Mouse (Mus musculus) hindlimb bud, embryonic 11.5 days (tissue): Measurements from ENCODE around the gene Fam172a.

Experiments used
- DNase-seq: peaks from one replicate; pipeline ENCODE4 v3.0.0-alpha.2; 2012; ENCODE audit warnings: low read depth, low spot score; ENCODE audit errors: extremely low spot score

Fam172a gene

GRCm38 (mm10) chr13:78099746-78100530, 398.1 kb downstream of the Fam172a start:
- DNase-seq: no peak

- DNase-seq: no peak
These were observed 398.8 kb downstream of the Fam172a start for GRCm38 (mm10) chr13:78100664-78101063.

GRCm38 (mm10) chr13:78102337-78102736, 400.5 kb downstream of the Fam172a start:
- DNase-seq: no peak

- no peak for DNase-seq
These were observed 403.0 kb downstream of the Fam172a start for GRCm38 (mm10) chr13:78104851-78105250.

GRCm38 (mm10) chr13:78110648-78111047, 408.8 kb downstream of the Fam172a start:
- no peak for DNase-seq

GRCm38 (mm10) chr13:78113978-78114377, 412.1 kb downstream of the Fam172a start:
- no peak for DNase-seq

- DNase-seq: no peak
These were observed 416.9 kb downstream of the Fam172a start for GRCm38 (mm10) chr13:78118715-78119114.

- DNase-seq: no peak
These were observed 420.2 kb downstream of the Fam172a start for GRCm38 (mm10) chr13:78121991-78122390.

GRCm38 (mm10) chr13:78123911-78124426, 422.1 kb downstream of the Fam172a start:
- no peak for DNase-seq

GRCm38 (mm10) chr13:78157465-78157864, 455.6 kb downstream of the Fam172a start:
- DNase-seq: no peak

- no peak for DNase-seq
These were observed 460.3 kb downstream of the Fam172a start for GRCm38 (mm10) chr13:78162149-78162548.

GRCm38 (mm10) chr13:78163087-78163958, 461.5 kb downstream of the Fam172a start:
- DNase-seq: no peak

GRCm38 (mm10) chr13:78164941-78165340, 463.1 kb downstream of the Fam172a start:
- DNase-seq: no peak

- no peak for DNase-seq
These were observed 466.3 kb downstream of the Fam172a start for GRCm38 (mm10) chr13:78168166-78168565.

GRCm38 (mm10) chr13:78171320-78171719, 469.5 kb downstream of the Fam172a start:
- no peak for DNase-seq

- DNase-seq: no peak
These were observed 470.3 kb downstream of the Fam172a start for GRCm38 (mm10) chr13:78171984-78172636.

- no peak for DNase-seq
These were observed 471.0 kb downstream of the Fam172a start for GRCm38 (mm10) chr13:78172861-78173260.

- DNase-seq: no peak
These were observed 472.4 kb downstream of the Fam172a start for GRCm38 (mm10) chr13:78174191-78174590.

GRCm38 (mm10) chr13:78174891-78175290, 473.1 kb downstream of the Fam172a start:
- no peak for DNase-seq

- DNase-seq: no peak
These were observed 474.1 kb downstream of the Fam172a start for GRCm38 (mm10) chr13:78175821-78176380.
